Mouse (Mus musculus) induced T-regulatory cell, adult 2 months (primary cell): Measurements from ENCODE around the gene Nkapd1.
"Not testable (repeated sequence)": the region's sequence is repeated elsewhere in the genome, so short reads cannot be mapped to it uniquely, and the experiment has no call there.

Experiments
- DNase-seq: peaks from one replicate; pipeline ENCODE4 v3.0.0-alpha.2; 2012; ENCODE audit warnings: low read depth

Nkapd1 gene

GRCm38 (mm10) chr9:50616766-50617603 lies at the start of gene Nkapd1, which contains the start of gene Pih1d2:
Gene Nkapd1, minus strand, starts transcription at chr9:50617464.
Gene Pih1d2, plus strand, starts transcription at chr9:50617321.
- peak; percentile 96 for DNase-seq

GRCm38 (mm10) chr9:50666442-50666841 lies 49.2 kb upstream of the Nkapd1 start:
- DNase-seq, result no peak

- no peak for DNase-seq
These were observed 47.6 kb upstream of the Nkapd1 start for GRCm38 (mm10) chr9:50664826-50665225.

GRCm38 (mm10) chr9:50660431-50660830 lies 43.2 kb upstream of the Nkapd1 start:
- peak; percentile 48 for DNase-seq

- DNase-seq, result peak; percentile 84
These were observed 42.3 kb upstream of the Nkapd1 start, which contains the start of gene Dlat for GRCm38 (mm10) chr9:50659392-50660217. Gene Dlat, minus strand, starts transcription at chr9:50659780.

- DNase-seq, result no peak
These were observed 41.7 kb upstream of the Nkapd1 start for GRCm38 (mm10) chr9:50658941-50659388.

GRCm38 (mm10) chr9:50658391-50658790 lies 41.1 kb upstream of the Nkapd1 start:
- peak; percentile 37 for DNase-seq

GRCm38 (mm10) chr9:50650503-50650902 lies 33.2 kb upstream of the Nkapd1 start:
- DNase-seq, result no peak

- DNase-seq, result no peak
These were observed 29.6 kb upstream of the Nkapd1 start for GRCm38 (mm10) chr9:50646826-50647370.

- DNase-seq, result no peak
These were observed 17.0 kb upstream of the Nkapd1 start for GRCm38 (mm10) chr9:50634270-50634669.

- DNase-seq, result peak; percentile 45
These were observed 15.8 kb upstream of the Nkapd1 start for GRCm38 (mm10) chr9:50633059-50633458.

- DNase-seq, result no peak
These were observed 14.9 kb upstream of the Nkapd1 start for GRCm38 (mm10) chr9:50632016-50632688.

- not testable (repeated sequence) for DNase-seq
These were observed 13.6 kb upstream of the Nkapd1 start for GRCm38 (mm10) chr9:50630903-50631302.

GRCm38 (mm10) chr9:50617794-50618330 lies 598 bp upstream of the Nkapd1 start:
- no peak for DNase-seq

- no peak for DNase-seq
These were observed 1.1 kb downstream of the Nkapd1 start for GRCm38 (mm10) chr9:50616161-50616560.

GRCm38 (mm10) chr9:50612115-50612514 lies 5.1 kb downstream of the Nkapd1 start:
- DNase-seq, result no peak

- no peak for DNase-seq
These were observed 12.9 kb downstream of the Nkapd1 start for GRCm38 (mm10) chr9:50604338-50604737.

GRCm38 (mm10) chr9:50603998-50604324 lies 13.3 kb downstream of the Nkapd1 start:
- DNase-seq, result no peak

- peak; percentile 97 for DNase-seq
These were observed 13.9 kb downstream of the Nkapd1 start, which contains the start of the genes Sdhd and Timm8b for GRCm38 (mm10) chr9:50603189-50603997. Gene Sdhd, minus strand, starts transcription at chr9:50603812. Gene Timm8b, plus strand, starts transcription at chr9:50603910.

- no peak for DNase-seq
These were observed 15.0 kb downstream of the Nkapd1 start for GRCm38 (mm10) chr9:50602055-50602845.
